Mouse (Mus musculus): Measurements from ENCODE around the gene Car14. TPM values are rescaled to one million over a fixed set of nuclear protein-coding genes. Genes with fewer than 3 reads are reported as not detected.

Car14 gene
- polyA plus RNA-seq, 1 experiment from 2014 or later: 128 TPM

DNA sequence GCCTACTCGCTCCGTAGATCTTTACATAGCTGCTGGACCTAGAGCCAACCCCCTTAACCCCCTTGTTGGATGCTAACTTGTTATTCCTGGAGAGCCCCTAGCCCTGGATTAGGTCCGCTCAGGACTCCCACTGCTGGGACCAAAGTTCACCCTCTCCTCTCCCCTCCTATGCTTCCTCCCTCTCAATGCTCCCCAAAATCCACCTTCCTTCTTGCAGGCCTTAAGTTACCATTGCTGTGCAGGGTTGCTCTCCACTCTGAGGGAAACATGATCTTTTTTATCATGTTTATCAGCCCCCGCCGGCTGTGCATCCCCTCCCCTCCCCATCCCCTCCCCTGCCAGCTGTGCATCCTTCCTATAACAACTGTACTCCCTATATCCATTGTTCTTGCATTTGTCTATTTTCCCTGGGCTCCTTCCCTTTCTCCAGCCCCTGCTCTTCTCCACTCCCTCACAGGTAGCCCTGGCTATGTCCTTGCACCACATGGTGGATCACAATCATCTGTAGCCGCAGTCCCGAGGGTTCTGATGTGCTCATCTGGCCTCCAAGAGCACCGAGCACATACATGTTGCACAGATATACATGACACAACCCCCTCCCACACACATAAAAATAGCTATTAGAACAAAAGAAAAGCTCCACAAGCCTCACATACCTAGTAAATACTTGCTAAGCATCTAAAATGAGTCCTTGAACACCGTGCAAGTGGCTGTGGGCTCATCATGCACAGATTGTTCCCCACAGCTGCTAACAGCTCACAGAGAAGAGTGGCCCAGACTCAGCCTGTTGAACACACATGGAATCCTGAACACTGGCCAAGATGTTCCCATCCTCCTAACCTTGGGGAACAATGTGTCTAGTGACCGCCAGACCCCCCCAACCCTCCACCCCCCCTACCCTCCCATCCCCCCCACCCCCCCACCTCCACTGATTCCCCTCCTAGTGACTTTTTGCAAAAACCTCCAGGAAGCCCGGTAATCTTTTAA, 12.1 kb downstream of the Car14 start:
- Histone ChIP-seq H3K9me3 (ENCODE audit: control insufficient read depth, low read length) (no peaks in the 10 kb centered on the region), H3K36me3 (ENCODE audit: control insufficient read depth, insufficient read depth, low read length) (no peaks in the 10 kb centered on the region), H3K27me3 (ENCODE audit: control insufficient read depth, insufficient read depth, low read length) (no peaks in the 10 kb centered on the region), H3K9ac (ENCODE audit: low read length) (peak overlapping the region; percentile 35; the same call in 1 of the 2 replicates), H3K4me3 (ENCODE audit: low read depth, low read length) (no peak overlapping the region), H3K27ac (replicated peaks; ENCODE audit: low read depth, low read length) (0 out of 2 replicates have a peak overlapping the region, but pooled peaks have one; percentile 4), H3K4me1 (ENCODE audit: control insufficient read depth, insufficient read depth, low read length) (peaks cover 15% of the 10 kb centered on the region; the same call in 1 of the 2 replicates), H3K4me2 (ENCODE audit: low read depth, severe bottlenecking) (peak overlapping the region; percentile 29; the same call in 1 of the 2 replicates)
- no peak for DNase-seq (ENCODE audit: low spot score)
- no peak for ATAC-seq (ENCODE audit: insufficient number of reproducible peaks, low FRiP score, low TSS enrichment, low read depth)
- 35% methylated on average over 11 of the region's 11 CpGs for WGBS

- WGBS: 26% methylated on average over 12 of the region's 12 CpGs
- DNase-seq (ENCODE audit: low spot score): no peak
- peaks cover 15% of the 10 kb centered on the region; the same call in 1 of the 2 replicates for H3K4me1 ChIP-seq (ENCODE audit: control insufficient read depth, insufficient read depth, low read length)
Observed at GRCm38 (mm10) chr3:95891211-95892065, 13.1 kb downstream of the Car14 start, which contains the start of gene BC028528. Gene BC028528 (minus strand): TSS chr3:95892005.

DNA sequence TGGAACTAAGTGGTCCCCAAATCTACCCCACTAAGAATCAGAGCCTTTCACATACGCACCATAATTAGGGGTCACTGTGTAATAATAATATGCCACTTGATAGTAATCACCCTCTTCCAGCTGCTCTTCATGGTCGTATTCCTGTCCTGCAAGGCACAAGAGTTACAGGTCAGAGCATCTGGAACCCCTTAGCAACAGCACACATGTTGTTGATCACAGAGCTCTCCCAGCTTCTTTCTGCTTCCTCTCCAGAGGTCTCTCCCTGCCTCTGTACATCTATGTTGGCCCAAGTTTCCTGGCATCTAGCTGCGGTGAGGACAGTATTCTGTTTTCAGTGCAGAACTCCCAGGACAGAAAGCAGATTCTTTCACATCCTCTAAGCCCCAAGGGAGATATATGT, 14.8 kb downstream of the Car14 start:
- ATAC-seq (ENCODE audit: insufficient number of reproducible peaks, low FRiP score, low TSS enrichment, low read depth) (no peak), DNase-seq (ENCODE audit: low spot score) (peak; percentile 67)
- no peak overlapping the region for H3K4me2 ChIP-seq (ENCODE audit: low read depth, severe bottlenecking)
- no peaks in the 10 kb centered on the region for H3K27me3 ChIP-seq (ENCODE audit: control insufficient read depth, insufficient read depth, low read length)
- H3K4me3 ChIP-seq (ENCODE audit: low read depth, low read length): no peak overlapping the region
- no peaks in the 10 kb centered on the region for H3K9me3 ChIP-seq (ENCODE audit: control insufficient read depth, low read length)
- no peaks in the 10 kb centered on the region for H3K36me3 ChIP-seq (ENCODE audit: control insufficient read depth, insufficient read depth, low read length)
- 17% methylated on average over 3 of the region's 3 CpGs for WGBS
- H3K4me1 ChIP-seq (ENCODE audit: control insufficient read depth, insufficient read depth, low read length): peaks cover 11% of the 10 kb centered on the region; the same call in 1 of the 2 replicates
- H3K9ac ChIP-seq (ENCODE audit: low read length): no peak overlapping the region
- H3K27ac ChIP-seq (replicated peaks; ENCODE audit: low read depth, low read length): no peak overlapping the region

More at GRCm38 (mm10) chr3:95891211-95892065, 13.1 kb downstream of the Car14 start, which contains the start of gene BC028528:
- peak within 1 kb of the TSS; percentile 35; the same call in 1 of the 2 replicates for H3K9ac ChIP-seq (ENCODE audit: low read length)
- H3K27ac ChIP-seq (replicated peaks; ENCODE audit: low read depth, low read length): 0 out of 2 replicates have a peak within 1 kb of the TSS, but pooled peaks have one; percentile 30
- ATAC-seq (ENCODE audit: insufficient number of reproducible peaks, low FRiP score, low TSS enrichment, low read depth): no peak
- H3K36me3 ChIP-seq (ENCODE audit: control insufficient read depth, insufficient read depth, low read length): no peaks in the 10 kb centered on the region
- H3K9me3 ChIP-seq (ENCODE audit: control insufficient read depth, low read length): no peaks in the 10 kb centered on the region
- no peaks in the 10 kb centered on the region for H3K27me3 ChIP-seq (ENCODE audit: control insufficient read depth, insufficient read depth, low read length)
- H3K4me2 ChIP-seq (ENCODE audit: low read depth, severe bottlenecking): peak within 1 kb of the TSS; percentile 29; the same call in 1 of the 2 replicates
- no peak within 1 kb of the TSS for H3K4me3 ChIP-seq (ENCODE audit: low read depth, low read length)

DNA sequence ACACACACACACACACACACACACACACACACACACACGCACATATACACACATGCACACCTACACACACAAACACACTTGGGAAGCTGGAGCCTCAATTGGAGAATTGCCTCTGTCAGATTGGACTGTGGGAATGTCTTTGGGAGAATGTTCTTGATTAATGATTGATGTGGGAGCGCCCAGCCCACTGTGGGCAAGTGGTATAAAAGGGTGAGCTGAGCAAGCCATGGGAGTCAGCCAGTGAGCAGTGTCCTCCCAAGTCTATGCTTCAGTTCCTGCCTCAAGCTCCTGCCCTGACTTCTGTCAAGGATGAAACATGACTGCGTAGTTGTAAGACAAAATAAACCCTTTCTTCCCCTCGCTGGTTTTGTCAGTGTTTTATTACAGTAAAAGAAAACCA, 16.9 kb downstream of the Car14 start:
- 74% methylated on average over 4 of the region's 4 CpGs for WGBS

GRCm38 (mm10) chr3:95884400-95884799, 20.1 kb downstream of the Car14 start:
- H3K9me3 ChIP-seq (ENCODE audit: control insufficient read depth, low read length): no peaks in the 10 kb centered on the region
- 64% methylated on average over 5 of the region's 5 CpGs for WGBS
- H3K27ac ChIP-seq (replicated peaks; ENCODE audit: low read depth, low read length): no peak overlapping the region
- H3K4me2 ChIP-seq (ENCODE audit: low read depth, severe bottlenecking): no peak overlapping the region
- H3K36me3 ChIP-seq (ENCODE audit: control insufficient read depth, insufficient read depth, low read length): no peaks in the 10 kb centered on the region
- H3K4me1 ChIP-seq (ENCODE audit: control insufficient read depth, insufficient read depth, low read length): peaks cover 3% of the 10 kb centered on the region; the same call in 1 of the 2 replicates
- ATAC-seq (ENCODE audit: insufficient number of reproducible peaks, low FRiP score, low TSS enrichment, low read depth): no peak
- no peak overlapping the region for H3K9ac ChIP-seq (ENCODE audit: low read length)
- no peak overlapping the region for H3K4me3 ChIP-seq (ENCODE audit: low read depth, low read length)
- H3K27me3 ChIP-seq (ENCODE audit: control insufficient read depth, insufficient read depth, low read length): no peaks in the 10 kb centered on the region
- DNase-seq (ENCODE audit: low spot score): no peak

More for the DNA sequence above, 16.9 kb downstream of the Car14 start:
- H3K36me3 ChIP-seq (ENCODE audit: control insufficient read depth, insufficient read depth, low read length): no peaks in the 10 kb centered on the region
- peaks cover 14% of the 10 kb centered on the region for H3K4me1 ChIP-seq (ENCODE audit: control insufficient read depth, insufficient read depth, low read length)
- ATAC-seq (ENCODE audit: insufficient number of reproducible peaks, low FRiP score, low TSS enrichment, low read depth): no peak
- DNase-seq (ENCODE audit: low spot score): no peak
- no peaks in the 10 kb centered on the region for H3K9me3 ChIP-seq (ENCODE audit: control insufficient read depth, low read length)
- no peak overlapping the region for H3K4me3 ChIP-seq (ENCODE audit: low read depth, low read length)
- no peak overlapping the region for H3K9ac ChIP-seq (ENCODE audit: low read length)
- no peaks in the 10 kb centered on the region for H3K27me3 ChIP-seq (ENCODE audit: control insufficient read depth, insufficient read depth, low read length)
- H3K27ac ChIP-seq (replicated peaks; ENCODE audit: low read depth, low read length): no peak overlapping the region
- no peak overlapping the region for H3K4me2 ChIP-seq (ENCODE audit: low read depth, severe bottlenecking)

DNA sequence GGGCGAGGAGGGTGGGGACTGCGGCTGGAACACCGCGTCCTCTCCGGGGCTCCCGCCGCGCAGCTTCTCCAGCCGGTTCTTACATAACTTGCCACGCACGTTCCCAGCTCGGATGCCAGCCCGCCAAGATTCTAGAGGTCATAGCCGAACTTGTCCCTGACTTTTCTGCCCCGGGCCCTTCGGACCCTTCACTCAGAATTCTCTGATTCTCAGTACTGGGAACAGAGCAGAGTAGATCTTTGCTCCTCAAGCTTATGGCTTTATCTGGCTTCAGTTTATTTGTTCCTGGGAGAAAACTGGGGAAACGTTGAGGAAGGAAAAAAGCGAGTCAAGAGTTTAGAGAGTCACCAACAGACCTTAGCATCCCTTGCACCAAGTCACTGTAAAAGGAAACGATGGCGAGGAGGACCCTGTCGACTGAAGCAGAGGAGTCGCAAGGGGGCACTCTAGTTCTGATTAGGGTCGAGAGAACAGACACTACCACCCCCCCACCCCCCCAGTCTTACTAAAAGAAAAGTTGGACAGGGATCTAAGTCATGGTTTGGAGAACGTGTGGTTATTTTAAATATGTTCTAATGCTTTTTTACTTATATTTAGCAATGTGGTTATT, 21.6 kb downstream of the Car14 start:
- H3K27me3 ChIP-seq (ENCODE audit: control insufficient read depth, insufficient read depth, low read length): no peaks in the 10 kb centered on the region
- H3K36me3 ChIP-seq (ENCODE audit: control insufficient read depth, insufficient read depth, low read length): no peaks in the 10 kb centered on the region
- H3K9me3 ChIP-seq (ENCODE audit: control insufficient read depth, low read length): no peaks in the 10 kb centered on the region
- peak overlapping the region; percentile 95 for H3K4me2 ChIP-seq (ENCODE audit: low read depth, severe bottlenecking)
- no peak overlapping the region for H3K27ac ChIP-seq (replicated peaks; ENCODE audit: low read depth, low read length)
- ATAC-seq (ENCODE audit: insufficient number of reproducible peaks, low FRiP score, low TSS enrichment, low read depth): no peak
- peak overlapping the region; percentile 43 for H3K4me3 ChIP-seq (ENCODE audit: low read depth, low read length)
- peaks cover 3% of the 10 kb centered on the region; the same call in 1 of the 2 replicates for H3K4me1 ChIP-seq (ENCODE audit: control insufficient read depth, insufficient read depth, low read length)
- WGBS: 3% methylated on average over 24 of the region's 24 CpGs
- peak overlapping the region; percentile 28; the same call in 1 of the 2 replicates for H3K9ac ChIP-seq (ENCODE audit: low read length)
- peak; percentile 79 for DNase-seq (ENCODE audit: low spot score)

DNA sequence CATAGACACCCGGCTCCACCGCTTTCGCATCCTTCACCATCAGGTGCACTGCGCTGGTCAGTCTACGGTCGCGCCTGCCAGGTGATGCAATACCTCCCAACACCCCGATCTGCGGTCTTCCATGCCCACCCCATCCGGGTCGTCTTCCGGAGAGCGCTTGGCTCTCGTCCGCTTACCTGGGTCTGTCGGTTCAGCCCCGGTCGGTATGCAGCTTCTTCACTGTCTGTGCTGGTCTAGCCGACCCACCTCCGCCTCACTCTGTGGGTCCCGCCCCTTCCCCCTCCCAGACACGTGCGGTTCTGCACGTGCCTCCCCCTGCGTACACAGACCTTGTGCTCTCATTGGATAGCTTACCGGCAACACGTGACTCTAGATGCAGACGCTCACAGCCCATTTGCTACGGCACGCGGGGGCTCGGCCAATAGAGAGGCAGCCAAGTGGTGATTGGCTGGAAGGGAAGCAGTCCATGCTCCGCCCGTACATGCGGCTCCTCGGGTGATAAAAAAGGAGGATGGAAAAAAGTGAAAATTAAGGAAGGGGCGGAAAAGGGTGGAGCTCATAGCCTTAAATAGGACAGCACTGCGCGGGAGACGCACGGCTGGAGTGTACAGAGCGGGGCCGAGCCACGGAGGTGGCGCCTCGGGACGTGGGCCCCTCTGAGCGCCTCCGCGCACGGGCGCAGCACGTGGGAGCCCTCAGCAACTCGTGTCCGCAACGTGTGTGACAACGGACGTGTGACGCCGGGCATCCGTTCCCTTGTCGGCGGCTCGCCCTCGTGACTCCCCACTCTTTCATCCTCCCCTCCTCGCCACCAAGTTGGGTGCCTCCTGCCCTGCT, 22.3 kb downstream of the Car14 start, which contains the start of gene Ciart:
TSS of gene Ciart (minus strand) at position 273 of the 837 bp plus-strand sequence.
- H3K27ac ChIP-seq (replicated peaks; ENCODE audit: low read depth, low read length): no peak within 1 kb of the TSS

More for the DNA sequence above, 22.3 kb downstream of the Car14 start, which contains the start of gene Ciart:
- ATAC-seq (ENCODE audit: insufficient number of reproducible peaks, low FRiP score, low TSS enrichment, low read depth): peak; percentile 98
- Histone ChIP-seq H3K27me3 (ENCODE audit: control insufficient read depth, insufficient read depth, low read length) (no peaks in the 10 kb centered on the region), H3K4me1 (ENCODE audit: control insufficient read depth, insufficient read depth, low read length) (peaks cover 3% of the 10 kb centered on the region; the same call in 1 of the 2 replicates), H3K9ac (ENCODE audit: low read length) (peak within 1 kb of the TSS; percentile 28; the same call in 1 of the 2 replicates), H3K9me3 (ENCODE audit: control insufficient read depth, low read length) (no peaks in the 10 kb centered on the region), H3K36me3 (ENCODE audit: control insufficient read depth, insufficient read depth, low read length) (no peaks in the 10 kb centered on the region), H3K4me3 (ENCODE audit: low read depth, low read length) (peak within 1 kb of the TSS; percentile 43), H3K4me2 (ENCODE audit: low read depth, severe bottlenecking) (peak within 1 kb of the TSS; percentile 95)
- DNase-seq (ENCODE audit: low spot score): peak; percentile 94
- WGBS: under 1% methylated on average over 66 of the region's 66 CpGs
